Mouse (Mus musculus) thymus, adult 2 months (tissue): Measurements from ENCODE around the gene Fgfbp3. TPM values are rescaled to one million over a fixed set of nuclear protein-coding genes. Genes with fewer than 3 reads are reported as not detected.
A peak's percentile ranks its signal among the peaks of the same experiment; 100 is the strongest.

ENCODE experiments used
- DNase-seq: peaks from one replicate; pipeline ENCODE4 v3.0.0; 2021
- H3K27ac ChIP-seq: fragments of 200-500 bp; 2 replicates; pipeline ENCODE4 v1.5.1; 2012; ENCODE audit warnings: low read length, control low read depth; ENCODE audit not compliant: control insufficient read depth, insufficient read depth
- H3K27me3 ChIP-seq: fragments of 200-500 bp; 2 replicates; pipeline ENCODE4 v1.6.1; 2012; ENCODE audit warnings: mild to moderate bottlenecking, low read length, moderate library complexity, mixed read lengths; ENCODE audit not compliant: control insufficient read depth, insufficient read depth
- H3K36me3 ChIP-seq: fragments of 200-500 bp; 2 replicates; pipeline ENCODE4 v1.6.1; 2012; ENCODE audit warnings: mild to moderate bottlenecking, low read length, moderate library complexity; ENCODE audit not compliant: control insufficient read depth, insufficient read depth
- H3K4me1 ChIP-seq: fragments of 200-500 bp; replicated peaks from 2 replicates; pipeline ENCODE4 v1.6.1; 2012; ENCODE audit warnings: low read length; ENCODE audit not compliant: control insufficient read depth, insufficient read depth
- H3K4me3 ChIP-seq: fragments of 200-500 bp; 2 replicates; pipeline ENCODE4 v1.5.1; 2012; ENCODE audit warnings: mild to moderate bottlenecking, low read length, control low read depth, moderate library complexity; ENCODE audit not compliant: control insufficient read depth, insufficient read depth
- CTCF ChIP-seq: fragments of 200-500 bp; IDR thresholded peaks from 2 replicates; pipeline ENCODE4 v1.5.1; 2012; ENCODE audit warnings: mild to moderate bottlenecking, control low read depth, low read length, moderate library complexity, borderline replicate concordance; ENCODE audit not compliant: control insufficient read depth, poor library complexity, insufficient read depth; ENCODE audit errors: extremely low read depth
- POLR2A ChIP-seq: fragments of 200-500 bp; IDR thresholded peaks from 2 replicates; pipeline ENCODE4 v1.6.1; 2012; ENCODE audit warnings: mild to moderate bottlenecking, low read length, control low read depth, moderate library complexity; ENCODE audit not compliant: control insufficient read depth, poor library complexity, insufficient read depth; ENCODE audit errors: extremely low read depth
- WGBS: fragments of 180-500 bp; shearing (Covaris S2); methylation state at CpG from one replicate; pipeline ENCODE4 v1.1.7; 2018; 5-methylcytosine and 5-hydroxymethylcytosine counted together
- polyA plus RNA-seq: library from polyadenylated mRNA; depleted of rRNA; stranded (reverse); fragments of >200 nt; gene quantifications from 2 replicates; pipeline ENCODE4 v1.2.3, GENCODE M21; 2012

Gene Fgfbp3
- polyA plus RNA-seq, 1 experiment: 7.1 TPM

DNA sequence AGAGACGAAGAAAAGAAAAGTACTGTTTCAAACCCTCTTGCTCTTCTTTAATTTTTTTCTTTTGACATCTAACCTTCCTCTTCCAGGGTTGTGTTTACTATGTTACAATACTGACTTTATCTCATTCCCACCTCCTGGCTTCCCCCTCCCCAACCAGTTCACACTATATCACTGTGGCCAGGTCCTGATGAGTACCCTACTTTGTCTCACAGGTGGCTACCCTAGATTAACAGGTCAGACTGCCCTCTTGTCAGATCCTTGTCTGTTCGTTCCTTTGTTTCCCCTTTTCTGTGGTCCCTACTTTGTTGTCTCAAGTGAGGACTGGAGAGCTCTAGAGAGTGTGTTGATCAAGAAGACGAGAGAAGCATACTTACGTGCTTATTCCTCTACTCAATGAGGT, 16.9 kb upstream of the Fgfbp3 start:
- no peak for TF ChIP-seq CTCF
- no peak for TF ChIP-seq POLR2A
- WGBS: 91% methylated on average over 4 of the region's 4 CpGs
- H3K27ac ChIP-seq: no peak overlapping the region
- no peaks in the 10 kb centered on the region for H3K36me3 ChIP-seq
- H3K27me3 ChIP-seq: no peaks in the 10 kb centered on the region
- no peak for DNase-seq
- H3K4me1 ChIP-seq: no peaks in the 10 kb centered on the region
- H3K4me3 ChIP-seq: no peak overlapping the region

GRCm38 (mm10) chr19:36932613-36933012, 13.2 kb upstream of the Fgfbp3 start:
- no peak overlapping the region for H3K4me3 ChIP-seq
- TF ChIP-seq CTCF: no peak
- no peak for TF ChIP-seq POLR2A
- H3K4me1 ChIP-seq: no peaks in the 10 kb centered on the region
- H3K27me3 ChIP-seq: no peaks in the 10 kb centered on the region
- H3K27ac ChIP-seq: no peak overlapping the region
- H3K36me3 ChIP-seq: no peaks in the 10 kb centered on the region
- WGBS: 29% methylated on average over 2 of the region's 2 CpGs
- DNase-seq: peak; percentile 3

DNA sequence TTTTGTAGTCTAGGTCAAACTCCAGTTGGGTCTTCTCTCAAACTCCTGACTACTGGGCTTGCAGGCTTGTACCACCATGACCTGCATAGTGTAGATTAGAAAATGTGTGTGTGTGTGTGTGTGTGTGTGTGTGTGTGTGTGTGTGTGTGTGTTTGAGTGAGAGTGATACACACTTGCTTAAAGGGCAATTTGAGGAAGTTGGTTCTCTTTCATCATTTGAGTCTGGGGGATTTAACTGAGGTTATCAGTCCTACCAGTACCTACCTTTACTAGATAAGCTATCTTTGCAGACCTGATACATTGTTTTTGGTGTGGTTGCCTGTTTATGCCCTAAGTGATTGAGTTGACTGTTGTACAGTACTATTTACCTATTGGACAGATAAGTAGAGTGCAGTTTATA, 12.7 kb upstream of the Fgfbp3 start:
- no peak for DNase-seq
- Histone ChIP-seq H3K27me3 (no peaks in the 10 kb centered on the region), H3K27ac (no peak overlapping the region), H3K4me1 (no peaks in the 10 kb centered on the region), H3K36me3 (no peaks in the 10 kb centered on the region), H3K4me3 (no peak overlapping the region)
- TF ChIP-seq CTCF (no peak), POLR2A (no peak)

- Histone ChIP-seq H3K4me1 (0 out of 2 replicates have a peak, but pooled peaks cover 3% of the 10 kb centered on the region), H3K27ac (no peak overlapping the region), H3K36me3 (no peaks in the 10 kb centered on the region), H3K27me3 (no peaks in the 10 kb centered on the region), H3K4me3 (no peak overlapping the region)
- DNase-seq: no peak
- no peak for TF ChIP-seq POLR2A
- no peak for TF ChIP-seq CTCF
These were observed 10.4 kb upstream of the Fgfbp3 start for GRCm38 (mm10) chr19:36929816-36930215.

- H3K4me3 ChIP-seq: no peak overlapping the region
- H3K4me1 ChIP-seq: 0 out of 2 replicates have a peak, but pooled peaks cover 3% of the 10 kb centered on the region
- DNase-seq: no peak
- H3K36me3 ChIP-seq: no peaks in the 10 kb centered on the region
- no peak for TF ChIP-seq POLR2A
- no peak for TF ChIP-seq CTCF
- H3K27me3 ChIP-seq: no peaks in the 10 kb centered on the region
- 75% methylated on average over 6 of the region's 6 CpGs for WGBS
- H3K27ac ChIP-seq: no peak overlapping the region
These were observed 8.5 kb upstream of the Fgfbp3 start for GRCm38 (mm10) chr19:36927800-36928361.

DNA sequence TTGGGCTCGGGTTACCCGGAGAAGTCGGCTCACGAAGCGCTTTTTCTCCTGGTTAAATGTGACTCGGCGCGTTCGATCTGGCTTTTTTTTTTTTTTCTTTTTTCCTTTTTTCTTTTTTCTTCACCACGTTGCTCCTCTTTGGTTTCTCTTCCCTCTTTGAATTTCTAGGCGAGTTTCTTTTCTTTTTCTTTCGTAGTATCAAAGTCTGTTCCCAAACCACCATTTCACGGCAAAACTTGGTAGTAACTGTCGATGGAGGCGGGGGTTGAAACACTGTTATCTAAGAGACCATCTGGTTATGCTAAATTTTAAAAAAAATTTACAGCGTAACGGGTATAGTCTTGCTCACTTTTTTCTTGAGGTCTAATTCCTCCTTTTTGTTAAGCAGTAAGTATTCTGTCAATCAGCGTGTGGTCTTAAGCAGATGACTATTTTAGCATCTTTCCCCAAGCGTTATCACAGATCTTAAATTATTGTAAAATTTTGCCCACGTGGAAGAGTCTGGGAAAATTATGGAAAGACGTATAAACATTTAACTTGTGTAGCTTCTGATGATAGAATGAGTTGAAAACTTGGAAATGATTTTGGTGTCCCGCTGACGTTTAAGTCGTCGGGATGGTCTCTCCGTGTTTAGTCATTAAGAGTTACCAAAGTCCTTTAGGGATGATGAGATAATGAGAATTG, 7.3 kb upstream of the Fgfbp3 start:
- H3K27ac ChIP-seq: peak overlapping the region; percentile 3; the same call in 1 of the 2 replicates
- peak overlapping the region; percentile 92 for H3K4me3 ChIP-seq
- 1% methylated on average over 26 of the region's 26 CpGs for WGBS
- no peak for DNase-seq
- no peaks in the 10 kb centered on the region for H3K27me3 ChIP-seq
- TF ChIP-seq POLR2A: no peak
- no peak for TF ChIP-seq CTCF
- H3K36me3 ChIP-seq: no peaks in the 10 kb centered on the region
- 0 out of 2 replicates have a peak, but pooled peaks cover 3% of the 10 kb centered on the region for H3K4me1 ChIP-seq
